Mouse (Mus musculus): ENCODE data around the gene Pmepa1. TPM values are rescaled to one million over a fixed set of nuclear protein-coding genes. Genes with fewer than 3 reads are reported as not detected.

Gene Pmepa1
- polyA plus RNA-seq, 1 experiment from 2014 or later, result 4.3 TPM

DNA sequence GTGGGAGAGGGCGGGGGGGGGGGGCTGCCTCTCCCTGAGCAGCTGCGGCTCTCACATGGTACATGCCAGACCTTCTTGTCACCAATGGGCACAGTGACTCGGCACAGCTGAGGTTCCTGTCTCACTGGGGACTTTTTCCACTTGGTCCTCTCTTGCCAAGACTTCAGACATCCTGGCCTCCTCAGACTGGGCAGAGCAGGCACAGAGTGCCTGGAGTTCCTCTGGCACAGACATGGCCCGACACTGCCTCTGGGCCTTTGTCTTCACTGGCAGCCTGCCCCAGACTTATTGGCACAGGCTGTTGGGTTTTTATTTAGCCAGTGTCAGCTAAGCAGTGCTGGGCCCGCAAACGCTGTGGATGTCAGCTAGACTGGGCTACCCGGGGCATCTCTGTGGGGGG lies 18.7 kb downstream of the Pmepa1 start:
- no peaks in the 10 kb centered on the region for H3K9me3 ChIP-seq (ENCODE audit: low read length)
- no peak overlapping the region for H3K4me3 ChIP-seq (ENCODE audit: low read length)
- H3K4me1 ChIP-seq (ENCODE audit: insufficient read depth, low read length), result peaks cover 90% of the 10 kb centered on the region
- H3K9ac ChIP-seq (replicated peaks; ENCODE audit: low read length), result no peak overlapping the region
- no peaks in the 10 kb centered on the region for H3K27me3 ChIP-seq (ENCODE audit: insufficient read depth, low read length)
- H3K27ac ChIP-seq (ENCODE audit: low read length), result no peak overlapping the region
- no peaks in the 10 kb centered on the region for H3K36me3 ChIP-seq (ENCODE audit: insufficient read depth, low read length)
- no peak for ATAC-seq (ENCODE audit: low FRiP score, low TSS enrichment)
- H3K4me2 ChIP-seq (replicated peaks; ENCODE audit: low read depth, low read length), result no peak overlapping the region
- 57% methylated on average over 7 of the region's 7 CpGs for WGBS

GRCm38 (mm10) chr2:173256552-173256949 lies 19.8 kb downstream of the Pmepa1 start:
- no peak for ATAC-seq (ENCODE audit: low FRiP score, low TSS enrichment)
- no peak overlapping the region for H3K4me2 ChIP-seq (replicated peaks; ENCODE audit: low read depth, low read length)

DNA sequence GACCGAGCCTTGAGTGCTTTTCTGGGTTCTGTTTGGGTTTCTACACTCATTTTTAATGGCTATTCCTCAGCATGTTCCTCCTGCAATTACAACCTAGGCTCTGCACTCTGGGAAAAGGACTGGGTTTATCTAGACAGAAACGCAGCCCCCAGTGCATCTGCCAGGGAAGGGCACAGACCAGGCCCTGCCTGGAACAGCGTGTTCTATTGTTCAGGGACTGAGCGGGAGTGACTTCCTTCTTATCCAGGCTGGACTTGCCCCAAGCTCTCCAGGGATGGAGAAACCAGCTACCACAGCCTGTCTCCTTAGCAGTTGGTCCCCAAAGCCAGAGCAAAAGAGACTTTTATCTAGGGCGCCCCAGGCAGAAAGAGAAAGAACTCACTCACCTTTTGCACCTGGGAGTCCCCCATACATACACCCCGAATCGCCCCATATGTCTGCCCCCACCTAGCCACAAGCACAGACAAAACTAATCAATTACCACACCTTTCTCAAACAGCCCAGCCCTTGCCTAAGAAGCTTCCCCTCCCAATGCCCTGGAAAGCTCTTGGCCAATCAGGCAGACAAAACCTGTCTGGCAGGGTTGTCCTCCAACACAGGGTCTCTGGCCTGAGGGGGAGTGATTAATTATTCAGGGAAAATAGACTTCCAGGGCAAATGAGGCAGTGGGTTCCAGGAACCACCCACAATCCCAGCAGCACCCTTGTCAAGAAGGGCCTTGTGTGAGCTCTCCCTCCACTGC lies 20.4 kb downstream of the Pmepa1 start:
- WGBS, result 68% methylated on average over 7 of the region's 7 CpGs
- no peak for ATAC-seq (ENCODE audit: low FRiP score, low TSS enrichment)
- H3K4me3 ChIP-seq (ENCODE audit: low read length), result no peak overlapping the region

More at GRCm38 (mm10) chr2:173256552-173256949, 19.8 kb downstream of the Pmepa1 start:
- WGBS, result 50% methylated on average over 4 of the region's 4 CpGs
- Histone ChIP-seq H3K4me3 (ENCODE audit: low read length) (no peak overlapping the region), H3K9ac (replicated peaks; ENCODE audit: low read length) (no peak overlapping the region), H3K27me3 (ENCODE audit: insufficient read depth, low read length) (no peaks in the 10 kb centered on the region), H3K4me1 (ENCODE audit: insufficient read depth, low read length) (peaks cover 91% of the 10 kb centered on the region), H3K27ac (ENCODE audit: low read length) (no peak overlapping the region), H3K9me3 (ENCODE audit: low read length) (no peaks in the 10 kb centered on the region), H3K36me3 (ENCODE audit: insufficient read depth, low read length) (no peaks in the 10 kb centered on the region)

GRCm38 (mm10) chr2:173253761-173254662 lies 22.3 kb downstream of the Pmepa1 start:
- H3K4me1 ChIP-seq (ENCODE audit: insufficient read depth, low read length), result peaks cover 92% of the 10 kb centered on the region
- 17% methylated on average over 26 of the region's 26 CpGs for WGBS
- peak overlapping the region; percentile 37 for H3K9ac ChIP-seq (replicated peaks; ENCODE audit: low read length)
- peak overlapping the region; percentile 27 for H3K4me2 ChIP-seq (replicated peaks; ENCODE audit: low read depth, low read length)
- no peaks in the 10 kb centered on the region for H3K9me3 ChIP-seq (ENCODE audit: low read length)
- no peaks in the 10 kb centered on the region for H3K36me3 ChIP-seq (ENCODE audit: insufficient read depth, low read length)
- no peaks in the 10 kb centered on the region for H3K27me3 ChIP-seq (ENCODE audit: insufficient read depth, low read length)
- no peak for ATAC-seq (ENCODE audit: low FRiP score, low TSS enrichment)
- H3K27ac ChIP-seq (ENCODE audit: low read length), result peak overlapping the region; percentile 78
- H3K4me3 ChIP-seq (ENCODE audit: low read length), result 0 out of 2 replicates have a peak overlapping the region, but pooled peaks have one; percentile 2

More for the DNA sequence above, 20.4 kb downstream of the Pmepa1 start:
- H3K4me2 ChIP-seq (replicated peaks; ENCODE audit: low read depth, low read length), result no peak overlapping the region
- peak overlapping the region; percentile 3; the same call in 1 of the 2 replicates for H3K27ac ChIP-seq (ENCODE audit: low read length)
- no peaks in the 10 kb centered on the region for H3K36me3 ChIP-seq (ENCODE audit: insufficient read depth, low read length)
- no peaks in the 10 kb centered on the region for H3K27me3 ChIP-seq (ENCODE audit: insufficient read depth, low read length)
- peaks cover 91% of the 10 kb centered on the region for H3K4me1 ChIP-seq (ENCODE audit: insufficient read depth, low read length)
- no peak overlapping the region for H3K9ac ChIP-seq (replicated peaks; ENCODE audit: low read length)
- no peaks in the 10 kb centered on the region for H3K9me3 ChIP-seq (ENCODE audit: low read length)

GRCm38 (mm10) chr2:173251675-173252074 lies 24.7 kb downstream of the Pmepa1 start:
- Histone ChIP-seq H3K4me3 (ENCODE audit: low read length) (no peak overlapping the region), H3K9ac (replicated peaks; ENCODE audit: low read length) (no peak overlapping the region), H3K4me1 (ENCODE audit: insufficient read depth, low read length) (peaks cover 96% of the 10 kb centered on the region), H3K9me3 (ENCODE audit: low read length) (no peaks in the 10 kb centered on the region), H3K36me3 (ENCODE audit: insufficient read depth, low read length) (no peaks in the 10 kb centered on the region), H3K27ac (ENCODE audit: low read length) (peak overlapping the region; percentile 27; the same call in 1 of the 2 replicates), H3K27me3 (ENCODE audit: insufficient read depth, low read length) (no peaks in the 10 kb centered on the region), H3K4me2 (replicated peaks; ENCODE audit: low read depth, low read length) (no peak overlapping the region)
- WGBS, result 32% methylated on average over 9 of the region's 9 CpGs
- no peak for ATAC-seq (ENCODE audit: low FRiP score, low TSS enrichment)

DNA sequence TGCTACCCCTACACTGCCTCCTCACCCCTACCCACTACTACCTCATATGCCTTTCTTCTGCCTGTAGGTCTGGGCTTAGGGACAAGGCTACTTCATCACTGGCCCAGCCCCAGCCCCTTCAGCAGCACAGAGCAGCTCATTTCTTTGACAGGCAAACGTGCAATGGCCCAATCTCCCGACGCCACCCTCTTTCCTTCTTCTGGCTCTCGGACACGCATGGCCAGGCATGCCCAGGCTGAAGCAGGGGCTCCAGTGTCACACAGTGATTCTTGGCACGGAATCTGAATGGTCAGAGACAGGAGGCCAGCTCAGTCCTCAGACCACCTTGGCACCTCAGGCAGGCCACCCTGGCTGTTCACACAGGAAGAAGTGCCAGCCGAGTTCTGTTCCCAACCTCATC lies 25.2 kb downstream of the Pmepa1 start:
- 22% methylated on average over 7 of the region's 7 CpGs for WGBS
- H3K36me3 ChIP-seq (ENCODE audit: insufficient read depth, low read length), result no peaks in the 10 kb centered on the region
- H3K27ac ChIP-seq (ENCODE audit: low read length), result peak overlapping the region; percentile 27; the same call in 1 of the 2 replicates
- H3K4me3 ChIP-seq (ENCODE audit: low read length), result no peak overlapping the region
- 0 out of 2 replicates have a peak, but pooled peaks have one; percentile 7 for ATAC-seq (ENCODE audit: low FRiP score, low TSS enrichment)
- H3K27me3 ChIP-seq (ENCODE audit: insufficient read depth, low read length), result no peaks in the 10 kb centered on the region
- H3K4me1 ChIP-seq (ENCODE audit: insufficient read depth, low read length), result peaks cover 96% of the 10 kb centered on the region
- no peak overlapping the region for H3K4me2 ChIP-seq (replicated peaks; ENCODE audit: low read depth, low read length)
- H3K9ac ChIP-seq (replicated peaks; ENCODE audit: low read length), result no peak overlapping the region
- H3K9me3 ChIP-seq (ENCODE audit: low read length), result no peaks in the 10 kb centered on the region

DNA sequence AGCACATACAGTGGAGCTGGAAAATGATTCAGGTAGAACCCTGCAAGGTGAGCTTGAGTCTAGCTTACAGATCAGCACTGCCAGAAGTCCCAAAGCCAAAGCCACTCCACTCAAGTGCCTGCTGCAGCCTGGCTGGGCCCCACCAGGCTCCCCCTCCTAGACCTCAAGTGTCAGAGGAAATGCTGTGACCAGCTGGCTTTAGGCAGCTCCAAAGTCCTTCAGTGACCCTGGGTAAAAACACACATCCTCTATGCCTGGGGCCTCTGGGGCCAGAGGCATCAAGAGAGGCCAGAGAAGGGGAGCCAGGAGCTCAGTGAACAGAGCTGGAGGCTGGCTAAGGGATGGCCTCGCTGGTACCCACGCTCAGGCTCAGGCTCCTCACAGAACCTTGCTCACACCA lies 25.9 kb downstream of the Pmepa1 start:
- Histone ChIP-seq H3K27ac (ENCODE audit: low read length) (no peak overlapping the region), H3K4me2 (replicated peaks; ENCODE audit: low read depth, low read length) (no peak overlapping the region), H3K9ac (replicated peaks; ENCODE audit: low read length) (no peak overlapping the region), H3K4me1 (ENCODE audit: insufficient read depth, low read length) (peaks cover 95% of the 10 kb centered on the region), H3K4me3 (ENCODE audit: low read length) (no peak overlapping the region), H3K9me3 (ENCODE audit: low read length) (no peaks in the 10 kb centered on the region), H3K27me3 (ENCODE audit: insufficient read depth, low read length) (no peaks in the 10 kb centered on the region), H3K36me3 (ENCODE audit: insufficient read depth, low read length) (no peaks in the 10 kb centered on the region)
- ATAC-seq (ENCODE audit: low FRiP score, low TSS enrichment), result no peak
- WGBS, result 17% methylated on average over 2 of the region's 2 CpGs

GRCm38 (mm10) chr2:173249965-173250364 lies 26.4 kb downstream of the Pmepa1 start:
- Histone ChIP-seq H3K27ac (ENCODE audit: low read length) (no peak overlapping the region), H3K36me3 (ENCODE audit: insufficient read depth, low read length) (no peaks in the 10 kb centered on the region), H3K9ac (replicated peaks; ENCODE audit: low read length) (no peak overlapping the region), H3K4me1 (ENCODE audit: insufficient read depth, low read length) (peaks cover 90% of the 10 kb centered on the region), H3K4me3 (ENCODE audit: low read length) (no peak overlapping the region), H3K27me3 (ENCODE audit: insufficient read depth, low read length) (no peaks in the 10 kb centered on the region), H3K4me2 (replicated peaks; ENCODE audit: low read depth, low read length) (no peak overlapping the region), H3K9me3 (ENCODE audit: low read length) (no peaks in the 10 kb centered on the region)
- no peak for ATAC-seq (ENCODE audit: low FRiP score, low TSS enrichment)
- 78% methylated on average over 8 of the region's 8 CpGs for WGBS

GRCm38 (mm10) chr2:173249386-173249785 lies 26.9 kb downstream of the Pmepa1 start:
- no peak overlapping the region for H3K4me3 ChIP-seq (ENCODE audit: low read length)
- 27% methylated on average over 2 of the region's 3 CpGs for WGBS
- peaks cover 85% of the 10 kb centered on the region for H3K4me1 ChIP-seq (ENCODE audit: insufficient read depth, low read length)
- H3K4me2 ChIP-seq (replicated peaks; ENCODE audit: low read depth, low read length), result no peak overlapping the region
- no peak overlapping the region for H3K27ac ChIP-seq (ENCODE audit: low read length)
- H3K27me3 ChIP-seq (ENCODE audit: insufficient read depth, low read length), result no peaks in the 10 kb centered on the region
- H3K36me3 ChIP-seq (ENCODE audit: insufficient read depth, low read length), result no peaks in the 10 kb centered on the region
- ATAC-seq (ENCODE audit: low FRiP score, low TSS enrichment), result no peak
- H3K9ac ChIP-seq (replicated peaks; ENCODE audit: low read length), result no peak overlapping the region
- no peaks in the 10 kb centered on the region for H3K9me3 ChIP-seq (ENCODE audit: low read length)
